Mouse (Mus musculus) limb, embryonic 15.5 days (tissue): ENCODE data around the gene Mapk11. TPM values are rescaled to one million over a fixed set of nuclear protein-coding genes. Genes with fewer than 3 reads are reported as not detected.

Experiments
- ATAC-seq: fragments of 200-750 bp; cut with Nextera tagmentation; 2 replicates; pipeline ENCODE4 v1.8.0; 2017; ENCODE audit warnings: low read depth, moderate TSS enrichment; ENCODE audit not compliant: insufficient number of reproducible peaks, low FRiP score, low TSS enrichment
- H3K27ac ChIP-seq: fragments of 300-500 bp; sonication (generic); 2 replicates; pipeline ENCODE4 v1.5.1; 2015; ENCODE audit warnings: moderate library complexity, mild to moderate bottlenecking, inconsistent platforms
- H3K27me3 ChIP-seq: fragments of 300-500 bp; sonication (generic); 2 replicates; pipeline ENCODE4 v1.6.1; 2015; ENCODE audit warnings: inconsistent platforms
- H3K36me3 ChIP-seq: fragments of 300-500 bp; sonication (generic); 2 replicates; pipeline ENCODE4 v1.6.1; 2015; ENCODE audit warnings: inconsistent platforms
- H3K4me1 ChIP-seq: fragments of 300-500 bp; sonication (generic); 2 replicates; pipeline ENCODE4 v1.6.1; 2015; ENCODE audit warnings: inconsistent platforms
- H3K4me2 ChIP-seq: fragments of 300-500 bp; sonication (generic); 2 replicates; pipeline ENCODE4 v1.6.1; 2015; ENCODE audit warnings: mild to moderate bottlenecking, inconsistent platforms
- H3K4me3 ChIP-seq: fragments of 300-500 bp; sonication (generic); 2 replicates; pipeline ENCODE4 v1.5.1; 2015; ENCODE audit warnings: mild to moderate bottlenecking, inconsistent platforms
- H3K9ac ChIP-seq: fragments of 300-500 bp; sonication (generic); 2 replicates; pipeline ENCODE4 v1.6.1; 2015; ENCODE audit warnings: inconsistent platforms
- H3K9me3 ChIP-seq: fragments of 300-500 bp; sonication (generic); 2 replicates; pipeline ENCODE4 v1.6.1; 2016; ENCODE audit warnings: inconsistent platforms
- WGBS: fragments of 180-500 bp; shearing (Covaris S2); methylation state at CpG from one replicate; pipeline ENCODE4 v1.1.7; 2015; 5-methylcytosine and 5-hydroxymethylcytosine counted together
- polyA plus RNA-seq: library from polyadenylated mRNA; unstranded; fragments of >200 nt; fragmentation: Nextera tagmentation; extraction: Ambion mirVana; gene quantifications from 2 replicates; pipeline ENCODE4 v1.2.1, GENCODE M21; 2015

The Mapk11 gene
- polyA plus RNA-seq, 1 experiment from 2014 or later: 8.3 TPM

GRCm38 (mm10) chr15:89140048-89140658 is 9.3 kb downstream of the Mapk11 start:
- H3K4me2 ChIP-seq: peak overlapping the region; percentile 90
- H3K4me3 ChIP-seq: peak overlapping the region; percentile 48
- WGBS: under 1% methylated on average over 53 of the region's 53 CpGs
- no peaks in the 10 kb centered on the region for H3K9me3 ChIP-seq
- no peak overlapping the region; the same call in 1 of the 2 replicates for H3K27ac ChIP-seq
- peaks cover 43% of the 10 kb centered on the region for H3K27me3 ChIP-seq
- H3K36me3 ChIP-seq: no peaks in the 10 kb centered on the region
- H3K9ac ChIP-seq: peak overlapping the region; percentile 27; the same call in 1 of the 2 replicates
- 0 out of 2 replicates have a peak, but pooled peaks have one; percentile 5 for ATAC-seq
- H3K4me1 ChIP-seq: peaks cover 20% of the 10 kb centered on the region

- Histone ChIP-seq H3K4me3 (no peak overlapping the region), H3K9ac (no peak overlapping the region), H3K27ac (no peak overlapping the region), H3K36me3 (no peaks in the 10 kb centered on the region), H3K9me3 (no peaks in the 10 kb centered on the region), H3K4me2 (no peak overlapping the region), H3K4me1 (peaks cover 20% of the 10 kb centered on the region), H3K27me3 (peaks cover 39% of the 10 kb centered on the region)
- ATAC-seq: no peak
- WGBS: 92% methylated on average over 6 of the region's 6 CpGs
These were observed 10.9 kb downstream of the Mapk11 start for GRCm38 (mm10) chr15:89138531-89138930.

GRCm38 (mm10) chr15:89138046-89138405 is 11.4 kb downstream of the Mapk11 start:
- H3K27ac ChIP-seq: no peak overlapping the region
- H3K27me3 ChIP-seq: peaks cover 39% of the 10 kb centered on the region
- ATAC-seq: no peak
- H3K36me3 ChIP-seq: no peaks in the 10 kb centered on the region
- H3K9ac ChIP-seq: no peak overlapping the region
- H3K4me1 ChIP-seq: peaks cover 20% of the 10 kb centered on the region
- H3K4me2 ChIP-seq: no peak overlapping the region
- H3K9me3 ChIP-seq: no peaks in the 10 kb centered on the region
- 87% methylated on average over 7 of the region's 7 CpGs for WGBS
- H3K4me3 ChIP-seq: no peak overlapping the region

GRCm38 (mm10) chr15:89137378-89138045 is 11.9 kb downstream of the Mapk11 start:
- Histone ChIP-seq H3K9me3 (no peaks in the 10 kb centered on the region), H3K27ac (no peak overlapping the region), H3K27me3 (peaks cover 39% of the 10 kb centered on the region), H3K4me1 (peaks cover 20% of the 10 kb centered on the region), H3K4me3 (no peak overlapping the region), H3K4me2 (no peak overlapping the region), H3K9ac (no peak overlapping the region), H3K36me3 (no peaks in the 10 kb centered on the region)
- 71% methylated on average over 11 of the region's 11 CpGs for WGBS
- no peak for ATAC-seq

GRCm38 (mm10) chr15:89136461-89137155 is 12.8 kb downstream of the Mapk11 start:
- no peak overlapping the region for H3K4me2 ChIP-seq
- H3K36me3 ChIP-seq: no peaks in the 10 kb centered on the region
- WGBS: 96% methylated on average over 5 of the region's 5 CpGs
- ATAC-seq: no peak
- H3K9me3 ChIP-seq: no peaks in the 10 kb centered on the region
- no peak overlapping the region for H3K4me3 ChIP-seq
- H3K9ac ChIP-seq: no peak overlapping the region
- H3K4me1 ChIP-seq: peaks cover 20% of the 10 kb centered on the region
- peaks cover 34% of the 10 kb centered on the region for H3K27me3 ChIP-seq
- no peak overlapping the region for H3K27ac ChIP-seq

- Histone ChIP-seq H3K4me2 (no peak overlapping the region), H3K9ac (no peak overlapping the region), H3K27ac (no peak overlapping the region), H3K9me3 (no peaks in the 10 kb centered on the region), H3K4me3 (no peak overlapping the region), H3K36me3 (no peaks in the 10 kb centered on the region), H3K27me3 (no peaks in the 10 kb centered on the region), H3K4me1 (peaks cover 18% of the 10 kb centered on the region)
- ATAC-seq: no peak
- 92% methylated on average over 3 of the region's 3 CpGs for WGBS
These were observed 18.1 kb downstream of the Mapk11 start for GRCm38 (mm10) chr15:89131316-89131715.

- Histone ChIP-seq H3K27me3 (no peaks in the 10 kb centered on the region), H3K4me2 (no peak overlapping the region), H3K4me3 (no peak overlapping the region), H3K9me3 (no peaks in the 10 kb centered on the region), H3K4me1 (peaks cover 18% of the 10 kb centered on the region), H3K9ac (no peak overlapping the region), H3K27ac (no peak overlapping the region), H3K36me3 (peaks cover 2% of the 10 kb centered on the region; the same call in 1 of the 2 replicates)
- no peak for ATAC-seq
These were observed 19.2 kb downstream of the Mapk11 start for GRCm38 (mm10) chr15:89130245-89130644.

GRCm38 (mm10) chr15:89128382-89129350 is 20.8 kb downstream of the Mapk11 start, which contains the start of gene Hdac10:
TSS of gene Hdac10 (minus strand) at chr15:89128700.
- ATAC-seq: peak; percentile 78
- no peaks in the 10 kb centered on the region for H3K27me3 ChIP-seq
- H3K36me3 ChIP-seq: peaks cover 9% of the 10 kb centered on the region; the same call in 1 of the 2 replicates
- peak within 1 kb of the TSS; percentile 69 for H3K9ac ChIP-seq
- peak within 1 kb of the TSS; percentile 81 for H3K27ac ChIP-seq
- no peaks in the 10 kb centered on the region for H3K9me3 ChIP-seq
- H3K4me1 ChIP-seq: peaks cover 24% of the 10 kb centered on the region
- peak within 1 kb of the TSS; percentile 64 for H3K4me3 ChIP-seq
- WGBS: 3% methylated on average over 36 of the region's 36 CpGs
- peak within 1 kb of the TSS; percentile 91 for H3K4me2 ChIP-seq

GRCm38 (mm10) chr15:89127364-89127940 is 22.0 kb downstream of the Mapk11 start:
- peak overlapping the region; percentile 91 for H3K4me2 ChIP-seq
- peak overlapping the region; percentile 69 for H3K9ac ChIP-seq
- no peak overlapping the region for H3K27ac ChIP-seq
- ATAC-seq: no peak
- no peaks in the 10 kb centered on the region for H3K9me3 ChIP-seq
- peaks cover 30% of the 10 kb centered on the region for H3K4me1 ChIP-seq
- H3K4me3 ChIP-seq: peak overlapping the region; percentile 64
- H3K36me3 ChIP-seq: peaks cover 9% of the 10 kb centered on the region; the same call in 1 of the 2 replicates
- H3K27me3 ChIP-seq: no peaks in the 10 kb centered on the region
- 77% methylated on average over 8 of the region's 8 CpGs for WGBS

- ATAC-seq: no peak
- H3K4me3 ChIP-seq: no peak overlapping the region
- peaks cover 38% of the 10 kb centered on the region for H3K4me1 ChIP-seq
- no peak overlapping the region for H3K27ac ChIP-seq
- H3K9ac ChIP-seq: no peak overlapping the region
- H3K9me3 ChIP-seq: no peaks in the 10 kb centered on the region
- 87% methylated on average over 8 of the region's 8 CpGs for WGBS
- no peak overlapping the region for H3K4me2 ChIP-seq
- H3K36me3 ChIP-seq: peaks cover 9% of the 10 kb centered on the region; the same call in 1 of the 2 replicates
- H3K27me3 ChIP-seq: no peaks in the 10 kb centered on the region
These were observed 22.8 kb downstream of the Mapk11 start for GRCm38 (mm10) chr15:89126622-89127021.

- H3K4me2 ChIP-seq: no peak overlapping the region
- ATAC-seq: no peak
- 94% methylated on average over 9 of the region's 9 CpGs for WGBS
- H3K36me3 ChIP-seq: peaks cover 9% of the 10 kb centered on the region; the same call in 1 of the 2 replicates
- no peaks in the 10 kb centered on the region for H3K9me3 ChIP-seq
- H3K27ac ChIP-seq: no peak overlapping the region
- H3K27me3 ChIP-seq: no peaks in the 10 kb centered on the region
- H3K9ac ChIP-seq: no peak overlapping the region
- no peak overlapping the region for H3K4me3 ChIP-seq
- peaks cover 49% of the 10 kb centered on the region for H3K4me1 ChIP-seq
These were observed 24.1 kb downstream of the Mapk11 start for GRCm38 (mm10) chr15:89125351-89125750.
